Mouse (Mus musculus): Measurements from ENCODE around the gene Hist1h4h.
A peak's percentile ranks its signal among the peaks of the same experiment; 100 is the strongest.

The Hist1h4h gene

GRCm38 (mm10) chr13:23530901-23531875, at the start of gene Hist1h4h:
Gene Hist1h4h (plus strand): TSS chr13:23531050.
- DNase-seq (ENCODE audit: low spot score): peak; percentile 93

- no peak for DNase-seq (ENCODE audit: low spot score)
Observed at GRCm38 (mm10) chr13:23483153-23483552, 47.7 kb upstream of the Hist1h4h start.

- DNase-seq (ENCODE audit: low spot score): no peak
Observed at GRCm38 (mm10) chr13:23485271-23485670, 45.6 kb upstream of the Hist1h4h start.

GRCm38 (mm10) chr13:23488400-23489322, 42.2 kb upstream of the Hist1h4h start, which contains the start of gene Btn2a2:
Gene Btn2a2 (minus strand): TSS chr13:23488857.
- DNase-seq (ENCODE audit: low spot score): no peak

- no peak for DNase-seq (ENCODE audit: low spot score)
Observed at GRCm38 (mm10) chr13:23490863-23491262, 40.0 kb upstream of the Hist1h4h start.

GRCm38 (mm10) chr13:23491263-23491662, 39.6 kb upstream of the Hist1h4h start:
- no peak for DNase-seq (ENCODE audit: low spot score)

- DNase-seq (ENCODE audit: low spot score): no peak
Observed at GRCm38 (mm10) chr13:23491990-23492389, 38.9 kb upstream of the Hist1h4h start.

GRCm38 (mm10) chr13:23495526-23495925, 35.3 kb upstream of the Hist1h4h start:
- no peak for DNase-seq (ENCODE audit: low spot score)

- no peak for DNase-seq (ENCODE audit: low spot score)
Observed at GRCm38 (mm10) chr13:23497656-23498321, 33.1 kb upstream of the Hist1h4h start.

GRCm38 (mm10) chr13:23498653-23499052, 32.2 kb upstream of the Hist1h4h start:
- DNase-seq (ENCODE audit: low spot score): no peak

GRCm38 (mm10) chr13:23499943-23500342, 30.9 kb upstream of the Hist1h4h start:
- DNase-seq (ENCODE audit: low spot score): no peak

- no peak for DNase-seq (ENCODE audit: low spot score)
Observed at GRCm38 (mm10) chr13:23500424-23501200, 30.2 kb upstream of the Hist1h4h start.

- DNase-seq (ENCODE audit: low spot score): no peak
Observed at GRCm38 (mm10) chr13:23501511-23501910, 29.3 kb upstream of the Hist1h4h start.

- no peak for DNase-seq (ENCODE audit: low spot score)
Observed at GRCm38 (mm10) chr13:23502031-23502567, 28.8 kb upstream of the Hist1h4h start.

GRCm38 (mm10) chr13:23502916-23503315, 27.9 kb upstream of the Hist1h4h start:
- DNase-seq (ENCODE audit: low spot score): no peak

GRCm38 (mm10) chr13:23503797-23504196, 27.1 kb upstream of the Hist1h4h start:
- DNase-seq (ENCODE audit: low spot score): no peak

- no peak for DNase-seq (ENCODE audit: low spot score)
Observed at GRCm38 (mm10) chr13:23505662-23506345, 25.0 kb upstream of the Hist1h4h start.

- DNase-seq (ENCODE audit: low spot score): no peak
Observed at GRCm38 (mm10) chr13:23506351-23506750, 24.5 kb upstream of the Hist1h4h start.

- DNase-seq (ENCODE audit: low spot score): no peak
Observed at GRCm38 (mm10) chr13:23506819-23507515, 23.9 kb upstream of the Hist1h4h start.

- DNase-seq (ENCODE audit: low spot score): no peak
Observed at GRCm38 (mm10) chr13:23510127-23510526, 20.7 kb upstream of the Hist1h4h start.

All from ovary, postnatal 10 days (tissue).